Comparison of ENCODE assay signal across 9 mouse cellular contexts in the genomic region with DNA sequence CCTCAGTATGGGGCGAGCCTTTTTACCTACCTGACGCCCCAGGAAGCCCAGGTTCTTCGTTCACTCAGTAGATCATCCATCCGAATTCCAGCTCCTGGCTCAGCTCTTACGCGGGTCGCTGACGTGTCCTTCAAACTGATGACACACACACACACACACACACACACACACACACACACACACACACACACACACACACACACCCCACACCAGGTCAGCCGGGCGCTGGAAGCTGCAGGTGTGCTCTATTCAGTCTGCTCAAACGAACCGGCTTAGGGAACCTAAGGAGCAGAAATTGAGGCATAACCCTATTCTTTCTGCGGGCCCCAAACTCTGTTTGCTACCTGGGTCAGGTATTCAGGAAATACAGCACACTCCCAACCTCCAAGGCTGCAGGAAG. TPM values are rescaled to one million over a fixed set of nuclear protein-coding genes. Genes with fewer than 3 reads are reported as not detected.
DNase-seq lines count a peak whose midpoint lies in the region; ATAC-seq lines count a peak whose summit lies in the region.
"Had no signal": no experiment of that assay in that cellular context is flagged by ENCODE, and none has a peak within 500 bp of the region (broad histone marks: within the 10 kb centered on the region; RNA-seq: fewer than 3 reads in every experiment).

No protein-coding gene starts in this region.

- peak overlapping the region; percentile 60 for H3K4me3 ChIP-seq in kidney, embryonic 15.5 days (replicated peaks)
- peak overlapping the region; percentile 90 for H3K4me3 ChIP-seq in embryonic facial prominence, embryonic 10.5 days
- H3K4me3 ChIP-seq in hindbrain, embryonic 16.5 days (ENCODE audit: low read length) = peak overlapping the region; percentile 92
- H3K4me3 ChIP-seq in midbrain, embryonic 16.5 days (ENCODE audit: low read depth, low read length) = peak overlapping the region; percentile 90

- H3K4me1 ChIP-seq in kidney, embryonic 15.5 days = peaks cover 17% of the 10 kb centered on the region
- peaks cover 24% of the 10 kb centered on the region for H3K4me1 ChIP-seq in embryonic facial prominence, embryonic 10.5 days
- H3K4me1 ChIP-seq in hindbrain, embryonic 16.5 days (ENCODE audit: control insufficient read depth, insufficient read depth, low read depth, low read length) = peaks cover 24% of the 10 kb centered on the region
- peaks cover 21% of the 10 kb centered on the region for H3K4me1 ChIP-seq in midbrain, embryonic 16.5 days (ENCODE audit: control insufficient read depth, insufficient read depth, low read length)

- peak overlapping the region; percentile 99 for H3K4me2 ChIP-seq in kidney, embryonic 15.5 days
- peak overlapping the region; percentile 75 for H3K4me2 ChIP-seq in hindbrain, embryonic 16.5 days (ENCODE audit: low read length)
- peak overlapping the region; percentile 80 for H3K4me2 ChIP-seq in midbrain, embryonic 16.5 days (ENCODE audit: low read length)

- WGBS in kidney, embryonic 15.5 days = 3% methylated on average over 13 of the region's 13 CpGs
- WGBS in embryonic facial prominence, embryonic 10.5 days = 1% methylated on average over 13 of the region's 13 CpGs
- 1% methylated on average over 12 of the region's 13 CpGs for WGBS in hindbrain, embryonic 16.5 days
- WGBS in midbrain, embryonic 16.5 days = 4% methylated on average over 12 of the region's 13 CpGs

- H3K27me3 ChIP-seq in kidney, embryonic 15.5 days = peaks cover 20% of the 10 kb centered on the region
- peaks cover 64% of the 10 kb centered on the region for H3K27me3 ChIP-seq in embryonic facial prominence, embryonic 10.5 days (replicated peaks; ENCODE audit: low read depth, poor library complexity, severe bottlenecking)
- no peaks in the 10 kb centered on the region for H3K27me3 ChIP-seq in hindbrain, embryonic 16.5 days (replicated peaks; ENCODE audit: control insufficient read depth, insufficient read depth, low read length)
- H3K27me3 ChIP-seq in midbrain, embryonic 16.5 days (ENCODE audit: control insufficient read depth, insufficient read depth, low read depth, low read length) = no peaks in the 10 kb centered on the region

- H3K27ac ChIP-seq in kidney, embryonic 15.5 days = no peak overlapping the region
- peak overlapping the region; percentile 89 for H3K27ac ChIP-seq in embryonic facial prominence, embryonic 10.5 days (replicated peaks)
- H3K27ac ChIP-seq in hindbrain, embryonic 16.5 days (ENCODE audit: low read depth, low read length) = peak overlapping the region; percentile 82; the same call in 1 of the 2 replicates
- H3K27ac ChIP-seq in midbrain, embryonic 16.5 days (ENCODE audit: low read length) = peak overlapping the region; percentile 84; the same call in 1 of the 2 replicates

- no peaks in the 10 kb centered on the region for H3K36me3 ChIP-seq in kidney, embryonic 15.5 days
- H3K36me3 ChIP-seq in embryonic facial prominence, embryonic 10.5 days (replicated peaks) = no peaks in the 10 kb centered on the region
- H3K36me3 ChIP-seq in hindbrain, embryonic 16.5 days (ENCODE audit: control insufficient read depth, insufficient read depth, low read length) = no peaks in the 10 kb centered on the region
- H3K36me3 ChIP-seq in midbrain, embryonic 16.5 days (ENCODE audit: control insufficient read depth, insufficient read depth, low read length) = no peaks in the 10 kb centered on the region

- no peaks in the 10 kb centered on the region for H3K9me3 ChIP-seq in kidney, embryonic 15.5 days (replicated peaks)
- no peaks in the 10 kb centered on the region for H3K9me3 ChIP-seq in embryonic facial prominence, embryonic 10.5 days
- no peaks in the 10 kb centered on the region for H3K9me3 ChIP-seq in hindbrain, embryonic 16.5 days (ENCODE audit: control insufficient read depth, low read length)
- no peaks in the 10 kb centered on the region for H3K9me3 ChIP-seq in midbrain, embryonic 16.5 days (replicated peaks; ENCODE audit: control insufficient read depth, low read length, poor library complexity, severe bottlenecking)

- no peak for DNase-seq in kidney, postnatal 10 days
- DNase-seq in embryonic facial prominence, embryonic 10.5 days (ENCODE audit: low spot score) = no peak
- no peak for DNase-seq in layer of hippocampus, adult 11-12 months (ENCODE audit: low spot score)
- no peak for DNase-seq in c-Kit-positive CD71-positive TER-119-positive erythroid progenitor cells, embryonic 14.5 days (ENCODE audit: low spot score)

- H3K9ac ChIP-seq in kidney, embryonic 15.5 days = peak overlapping the region; percentile 51
- H3K9ac ChIP-seq in hindbrain, embryonic 16.5 days (ENCODE audit: low read depth, low read length) = peak overlapping the region; percentile 93
- peak overlapping the region; percentile 89 for H3K9ac ChIP-seq in midbrain, embryonic 16.5 days (ENCODE audit: low read depth, low read length)

- no peak for ATAC-seq in kidney, embryonic 15.5 days (replicated peaks; ENCODE audit: low FRiP score)
- no peak; the same call in 1 of the 2 replicates for ATAC-seq in hindbrain, embryonic 16.5 days
- no peak for ATAC-seq in midbrain, embryonic 16.5 days
- no peak for ATAC-seq in granulocyte monocyte progenitor cell, adult 5-6 weeks (replicated peaks; ENCODE audit: poor library complexity, severe bottlenecking)

RNA-seq across cellular contexts. Expression of a gene that starts 0.3 kb away (rescaled TPM):
- polyA plus RNA-seq in kidney, embryonic 15.5 days (2015; fragmentation: Nextera tagmentation; extraction: Ambion mirVana) = 3.4 TPM in 2 replicates
- 7.3 and 8.4 TPM in 2 replicates for polyA plus RNA-seq in embryonic facial prominence, embryonic 10.5 days (2016; fragmentation: Nextera tagmentation; extraction: Ambion mirVana)
- 34.2 and 39.0 TPM in 2 replicates for polyA plus RNA-seq in hindbrain, embryonic 16.5 days (2015; fragmentation: Nextera tagmentation; extraction: Ambion mirVana)
- 48.4 and 53.6 TPM in 2 replicates for polyA plus RNA-seq in midbrain, embryonic 16.5 days (2015; fragmentation: Nextera tagmentation; extraction: Ambion mirVana)
- 0.21 and 0.58 TPM in 2 replicates for total RNA-seq in granulocyte monocyte progenitor cell, adult 5-6 weeks (2014; fragmentation: Nextera tagmentation)
- 0.13 and 0.21 TPM in 2 replicates for total RNA-seq in granulocyte monocyte progenitor cell, adult 5-6 weeks (2017)
- total RNA-seq: neutrophil, adult 5-6 weeks had no signal

RNA-seq across cellular contexts. Expression of a gene that starts 43.3 kb away (rescaled TPM):
- 6.3 and 7.1 TPM in 2 replicates for polyA plus RNA-seq in kidney, embryonic 15.5 days (2015; fragmentation: Nextera tagmentation; extraction: Ambion mirVana)
- polyA plus RNA-seq in embryonic facial prominence, embryonic 10.5 days (2016; fragmentation: Nextera tagmentation; extraction: Ambion mirVana) = 10.6 and 12.2 TPM in 2 replicates
- 24.1 and 24.3 TPM in 2 replicates for polyA plus RNA-seq in hindbrain, embryonic 16.5 days (2015; fragmentation: Nextera tagmentation; extraction: Ambion mirVana)
- polyA plus RNA-seq in midbrain, embryonic 16.5 days (2015; fragmentation: Nextera tagmentation; extraction: Ambion mirVana) = 21.2 and 25.8 TPM in 2 replicates
- 9.2 and 9.9 TPM in 2 replicates for total RNA-seq in granulocyte monocyte progenitor cell, adult 5-6 weeks (2014; fragmentation: Nextera tagmentation)
- total RNA-seq in granulocyte monocyte progenitor cell, adult 5-6 weeks (2017) = 7.8 and 8.8 TPM in 2 replicates
